ENCODE assay signal across 18 mouse cellular contexts in the genomic region with DNA sequence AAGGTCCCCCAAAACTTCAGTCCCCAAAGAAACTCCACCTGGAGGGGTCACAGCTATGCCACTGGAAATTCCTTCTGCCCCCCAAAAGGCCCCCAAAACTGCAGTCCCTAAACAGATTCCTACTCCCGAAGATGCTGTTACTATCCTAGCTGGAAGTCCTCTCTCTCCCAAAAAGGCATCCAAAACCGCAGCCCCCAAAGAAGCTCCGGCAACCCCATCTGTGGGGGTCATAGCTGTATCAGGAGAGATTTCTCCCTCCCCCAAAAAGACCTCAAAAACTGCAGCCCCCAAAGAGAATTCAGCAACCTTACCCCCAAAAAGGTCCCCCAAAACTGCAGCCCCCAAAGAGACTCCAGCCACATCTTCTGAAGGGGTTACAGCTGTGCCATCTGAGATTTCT. TPM values are rescaled to one million over a fixed set of nuclear protein-coding genes. Genes with fewer than 3 reads are reported as not detected.
"Had no signal": no experiment of that assay in that cellular context is flagged by ENCODE, and none has a peak within 500 bp of the region (broad histone marks: within the 10 kb centered on the region; RNA-seq: fewer than 3 reads in every experiment).

No protein-coding gene starts in this region.

- DNase-seq: kidney, adult 9 months; kidney, postnatal 36 days; layer of hippocampus, adult 9-11 months; lung, adult 18-20 months; midbrain, embryonic 14.5 days; right cerebral cortex, adult 18-20 months; right cerebral cortex, postnatal 25 days; thymus, postnatal 36 days had no signal

- H3K27me3 ChIP-seq: neural tube, embryonic 15.5 days had no signal

- H3K4me2 ChIP-seq: neural tube, embryonic 15.5 days had no signal

- H3K9me3 ChIP-seq: neural tube, embryonic 15.5 days had no signal

- H3K4me3 ChIP-seq: myocyte; neural tube, embryonic 15.5 days had no signal

- H3K27ac ChIP-seq: kidney, postnatal 0 days; liver, embryonic 14.5 days; neural tube, embryonic 15.5 days had no signal

- H3K9ac ChIP-seq: liver, embryonic 14.5 days; neural tube, embryonic 15.5 days had no signal

RNA-seq across cellular contexts. Expression of a gene that starts 35.1 kb away (rescaled TPM):
- total RNA-seq: layer of hippocampus, adult 18-20 months; left cerebral cortex, postnatal 36 days had no signal
- polyA plus RNA-seq: kidney, postnatal 0 days; limb, embryonic 14.5 days; liver, embryonic 14.5 days; lung, embryonic 16.5 days; midbrain, embryonic 14.5 days; myocyte; neural tube, embryonic 11.5 days; neural tube, embryonic 15.5 days; stomach, embryonic 16.5 days had no signal
